Mouse (Mus musculus) E14TG2a.4 (cell line): Measurements from ENCODE around the gene Serpina3n.

Source experiments
- CTCF ChIP-seq: conservative IDR thresholded peaks from 2 replicates; pipeline ENCODE4 v1.5.1; 2014; ENCODE audit warnings: low read length
- NANOG ChIP-seq: IDR thresholded peaks from 2 replicates; pipeline ENCODE4 v1.6.1; 2014; ENCODE audit warnings: borderline replicate concordance, low read length, mixed read lengths
- POU5F1 ChIP-seq: IDR thresholded peaks from 2 replicates; pipeline ENCODE4 v1.6.1; 2014; ENCODE audit warnings: low read length, borderline replicate concordance

GRCm38 (mm10) chr12:104448099-104448498, 41.6 kb downstream of the Serpina3n start:
- TF ChIP-seq CTCF (peak; percentile 51), POU5F1 (no peak), NANOG (no peak)
